Mouse (Mus musculus) ES-Bruce4 (cell line): ENCODE data around the gene Kdm4a. TPM values are rescaled to one million over a fixed set of nuclear protein-coding genes. Genes with fewer than 3 reads are reported as not detected.

Experiments
- H3K27ac ChIP-seq: 2 replicates; pipeline ENCODE4 v1.5.1; 2012; ENCODE audit warnings: low read length, inconsistent platforms; ENCODE audit not compliant: insufficient read depth
- H3K27me3 ChIP-seq: 2 replicates; pipeline ENCODE4 v1.6.1; 2012; ENCODE audit warnings: mild to moderate bottlenecking, low read length, inconsistent platforms; ENCODE audit not compliant: control insufficient read depth, poor library complexity, insufficient read depth, severe bottlenecking
- H3K36me3 ChIP-seq: 2 replicates; pipeline ENCODE4 v1.6.1; 2012; ENCODE audit warnings: inconsistent platforms, mild to moderate bottlenecking, low read length, moderate library complexity; ENCODE audit not compliant: control insufficient read depth, poor library complexity, insufficient read depth, severe bottlenecking
- H3K4me1 ChIP-seq: one replicate; pipeline ENCODE4 v1.8.1; 2011; ENCODE audit warnings: low read length; ENCODE audit not compliant: control insufficient read depth, insufficient read depth
- H3K4me3 ChIP-seq: 2 replicates; pipeline ENCODE4 v1.5.1; 2011; ENCODE audit warnings: low read depth, mild to moderate bottlenecking, low read length
- H3K9ac ChIP-seq: 2 replicates; pipeline ENCODE4 v1.6.1; 2012; ENCODE audit warnings: low read depth, mild to moderate bottlenecking, inconsistent platforms; ENCODE audit not compliant: poor library complexity, severe bottlenecking
- H3K9me3 ChIP-seq: replicated peaks from 2 replicates; pipeline ENCODE4 v1.6.1; 2012; ENCODE audit warnings: mild to moderate bottlenecking, low read length, inconsistent platforms; ENCODE audit not compliant: control insufficient read depth, poor library complexity, insufficient read depth, severe bottlenecking
- CTCF ChIP-seq: IDR thresholded peaks from one replicate; pipeline ENCODE4 v1.8.1; 2011; ENCODE audit warnings: low read depth, low read length
- EP300 ChIP-seq: IDR thresholded peaks from 2 replicates; pipeline ENCODE4 v1.6.1; 2011; ENCODE audit warnings: low read depth, low read length; ENCODE audit not compliant: insufficient read depth
- POLR2A ChIP-seq: IDR thresholded peaks from one replicate; pipeline ENCODE4 v1.8.1; 2011; ENCODE audit warnings: low read length; ENCODE audit not compliant: insufficient read depth
- polyA plus RNA-seq: library from polyadenylated mRNA; stranded (reverse); fragments of >200 nt; gene quantifications from 2 replicates; pipeline ENCODE4 v1.2.4, GENCODE M21; 2011; ENCODE audit warnings: low read depth; ENCODE audit not compliant: missing spikeins, insufficient read depth, insufficient read length

Kdm4a gene
- polyA plus RNA-seq, 1 experiment: 41.8 TPM

GRCm38 (mm10) chr4:118218521-118218920 lies 38.7 kb upstream of the Kdm4a start:
- H3K9ac ChIP-seq: no peak overlapping the region
- peaks cover 4% of the 10 kb centered on the region for H3K4me1 ChIP-seq
- peaks cover 30% of the 10 kb centered on the region for H3K36me3 ChIP-seq
- H3K9me3 ChIP-seq: no peaks in the 10 kb centered on the region
- no peaks in the 10 kb centered on the region for H3K27me3 ChIP-seq
- no peak overlapping the region for H3K27ac ChIP-seq
- TF ChIP-seq POLR2A: no peak
- TF ChIP-seq EP300: no peak
- TF ChIP-seq CTCF: no peak
- H3K4me3 ChIP-seq: no peak overlapping the region

- Histone ChIP-seq H3K9me3 (no peaks in the 10 kb centered on the region), H3K27me3 (no peaks in the 10 kb centered on the region), H3K9ac (no peak overlapping the region), H3K4me1 (peaks cover 4% of the 10 kb centered on the region), H3K27ac (no peak overlapping the region), H3K4me3 (no peak overlapping the region), H3K36me3 (peaks cover 39% of the 10 kb centered on the region)
- TF ChIP-seq CTCF (peak; percentile 82), POLR2A (no peak)
Observed at GRCm38 (mm10) chr4:118216726-118217595, 37.1 kb upstream of the Kdm4a start.

DNA sequence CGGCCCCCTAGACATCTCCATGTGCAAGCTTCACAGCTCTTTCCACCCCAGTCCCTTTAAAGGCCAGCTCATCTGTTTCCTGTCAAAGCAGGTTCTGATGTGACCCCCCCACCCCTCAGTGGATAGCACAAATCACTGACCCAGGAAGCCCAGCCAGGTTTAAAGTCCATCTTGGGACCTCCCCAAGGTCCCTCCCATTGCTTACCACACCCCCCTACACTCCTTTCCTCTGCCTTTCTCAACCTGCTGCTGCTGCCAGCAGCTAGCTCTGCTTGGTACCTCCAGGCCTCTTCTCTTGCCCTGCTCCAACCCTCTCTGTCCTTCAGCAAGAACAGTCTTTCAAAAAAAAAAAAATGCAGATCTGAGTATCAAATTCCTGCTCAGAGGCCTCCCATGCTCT lies 35.0 kb upstream of the Kdm4a start:
- no peak overlapping the region for H3K27ac ChIP-seq
- H3K27me3 ChIP-seq: no peaks in the 10 kb centered on the region
- peaks cover 34% of the 10 kb centered on the region for H3K36me3 ChIP-seq
- peaks cover 6% of the 10 kb centered on the region for H3K4me1 ChIP-seq
- H3K4me3 ChIP-seq: no peak overlapping the region
- H3K9ac ChIP-seq: no peak overlapping the region
- no peaks in the 10 kb centered on the region for H3K9me3 ChIP-seq
- no peak for TF ChIP-seq CTCF
- no peak for TF ChIP-seq POLR2A
- no peak for TF ChIP-seq EP300

GRCm38 (mm10) chr4:118206918-118207640 lies 27.2 kb upstream of the Kdm4a start:
- H3K4me3 ChIP-seq: no peak overlapping the region
- H3K4me1 ChIP-seq: peaks cover 9% of the 10 kb centered on the region
- peak overlapping the region; percentile 70 for H3K27ac ChIP-seq
- peak; percentile 30 for TF ChIP-seq CTCF
- TF ChIP-seq POLR2A: no peak
- peak; percentile 88 for TF ChIP-seq EP300
- no peaks in the 10 kb centered on the region for H3K27me3 ChIP-seq
- H3K9me3 ChIP-seq: no peaks in the 10 kb centered on the region
- H3K36me3 ChIP-seq: peaks cover 10% of the 10 kb centered on the region
- H3K9ac ChIP-seq: no peak overlapping the region

GRCm38 (mm10) chr4:118205906-118206305 lies 26.1 kb upstream of the Kdm4a start:
- TF ChIP-seq CTCF (no peak), POLR2A (no peak), EP300 (no peak)
- H3K4me1 ChIP-seq: peaks cover 9% of the 10 kb centered on the region
- no peaks in the 10 kb centered on the region for H3K27me3 ChIP-seq
- no peak overlapping the region for H3K4me3 ChIP-seq
- H3K36me3 ChIP-seq: peaks cover 9% of the 10 kb centered on the region
- H3K9me3 ChIP-seq: no peaks in the 10 kb centered on the region
- H3K9ac ChIP-seq: no peak overlapping the region
- no peak overlapping the region for H3K27ac ChIP-seq

- Histone ChIP-seq H3K36me3 (no peaks in the 10 kb centered on the region), H3K27me3 (no peaks in the 10 kb centered on the region), H3K4me3 (no peak overlapping the region), H3K9me3 (no peaks in the 10 kb centered on the region), H3K27ac (0 out of 2 replicates have a peak overlapping the region, but pooled peaks have one; percentile 15), H3K4me1 (peaks cover 2% of the 10 kb centered on the region), H3K9ac (no peak overlapping the region)
- no peak for TF ChIP-seq POLR2A
- TF ChIP-seq CTCF: no peak
- no peak for TF ChIP-seq EP300
Observed at GRCm38 (mm10) chr4:118199093-118199492, 19.2 kb upstream of the Kdm4a start.
